Mouse (Mus musculus): ENCODE measurements at regions not wholly inside any gene's neighbourhood (a gene's known extent, or its start where the extent isn't known, plus 50 kb on each side); places are given as distances from the start of the nearest gene placed in this dataset.
A peak's percentile ranks its signal among the peaks of the same experiment; 100 is the strongest.

DNA sequence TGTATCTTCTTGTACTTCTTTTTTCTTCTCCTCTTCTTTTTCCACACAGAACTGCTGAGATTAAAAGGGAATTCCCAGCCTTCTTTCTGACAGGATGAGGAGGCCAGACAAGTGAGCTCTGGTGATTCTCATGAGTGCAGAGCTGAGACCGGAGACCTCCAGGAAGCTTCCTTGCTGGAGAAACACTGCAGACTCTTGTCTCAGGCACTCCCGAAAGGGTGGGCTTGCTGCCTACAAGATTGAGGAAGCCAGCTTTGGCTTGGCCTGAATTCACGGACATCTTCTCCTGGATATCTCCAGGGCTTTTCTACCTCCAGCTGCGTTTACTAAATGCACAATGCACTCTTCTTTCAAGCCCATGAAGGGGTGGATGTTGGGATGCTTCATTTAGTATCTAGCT is 226.0 kb downstream of the Csl start:
- no peak for ATAC-seq

DNA sequence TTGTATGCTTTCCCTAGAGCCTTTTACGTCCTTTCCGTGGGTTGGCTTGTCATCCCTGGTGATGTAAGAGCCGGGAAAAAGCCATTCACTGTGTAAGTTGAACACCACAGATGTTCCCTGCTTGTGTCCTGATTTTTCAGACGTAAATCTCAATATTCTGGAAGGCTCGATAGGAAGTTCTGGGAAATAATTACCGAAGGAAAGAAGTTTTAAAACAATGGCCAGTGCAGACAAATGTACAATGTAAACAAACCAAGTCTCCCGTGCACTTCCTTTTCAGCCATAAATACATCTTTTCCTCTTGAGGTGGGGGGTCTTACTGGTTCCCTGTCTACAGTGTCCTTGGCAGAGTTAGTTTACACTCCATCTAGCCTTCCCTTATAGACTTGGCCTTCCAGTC is 225.2 kb downstream of the Csl start:
- ATAC-seq: no peak

DNA sequence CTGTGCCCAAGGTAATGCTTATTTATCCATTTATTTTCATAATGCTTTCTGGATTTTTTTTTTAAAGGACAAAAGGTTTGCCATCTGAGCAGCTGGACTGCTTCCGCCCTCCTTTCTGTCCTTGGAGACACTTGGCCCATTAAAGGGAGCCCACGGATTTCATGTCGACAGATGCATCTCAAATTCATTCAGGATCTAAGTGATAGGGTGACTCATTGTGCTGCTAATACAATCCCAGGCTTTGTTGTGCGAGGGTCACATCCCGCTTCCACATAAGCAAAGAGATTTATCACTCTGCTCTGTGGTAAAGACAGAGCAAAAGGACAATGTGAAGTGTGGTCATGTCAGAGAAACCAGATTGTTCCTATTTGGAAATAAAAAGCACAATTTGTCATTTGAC is 220.8 kb downstream of the Csl start:
- ATAC-seq: no peak

DNA sequence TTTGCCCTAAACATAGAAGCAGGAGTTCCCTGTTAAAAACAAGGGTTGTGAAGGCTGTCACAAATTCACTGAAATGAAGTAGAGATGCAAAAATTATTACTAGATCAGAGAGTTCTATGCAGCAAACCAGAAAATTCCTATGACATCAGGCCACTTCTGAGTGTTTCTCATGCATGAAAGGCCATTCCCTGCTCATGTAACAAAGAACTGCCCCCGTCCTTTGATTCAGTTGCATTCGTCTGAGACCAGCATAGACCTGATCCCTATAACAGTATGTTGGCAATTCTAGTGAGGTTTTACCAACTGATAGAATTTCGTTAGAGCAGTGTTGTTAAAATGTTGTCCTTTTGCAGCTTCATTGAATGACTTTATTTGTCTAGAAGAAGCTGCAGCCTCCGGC is 207.1 kb downstream of the Csl start:
- ATAC-seq: no peak

DNA sequence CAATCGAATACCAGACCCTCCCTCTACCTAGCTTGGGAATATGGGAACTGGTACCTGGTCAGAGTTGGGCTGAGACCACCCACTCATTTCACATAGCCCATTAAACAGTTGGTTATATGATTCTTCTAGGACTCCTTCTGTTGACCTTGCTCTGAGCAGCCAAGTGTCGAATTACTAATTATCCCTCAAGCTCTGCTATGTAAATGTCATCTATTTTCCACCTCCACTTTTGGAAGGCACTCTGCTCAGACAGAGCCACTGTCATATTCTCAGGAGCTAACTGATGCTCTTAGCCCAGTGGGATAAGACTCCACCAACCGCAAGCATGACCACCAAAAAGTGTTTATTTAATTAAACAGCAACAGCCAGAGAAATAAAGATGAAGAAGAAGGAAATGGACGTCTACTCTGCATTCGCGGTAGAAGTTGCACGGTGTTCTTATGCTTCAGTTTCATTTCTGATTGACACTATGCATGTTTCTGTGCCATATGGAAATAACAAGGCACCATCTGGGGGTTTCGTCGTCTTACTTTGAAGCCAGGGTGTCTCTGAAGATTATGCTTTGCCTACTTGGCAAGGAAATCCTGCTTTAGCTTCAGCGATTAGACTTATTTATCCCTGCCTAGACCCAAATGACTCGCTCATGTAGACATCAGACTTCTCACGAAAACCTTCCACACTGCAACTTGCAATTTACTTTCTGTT is 206.5 kb downstream of the Csl start:
- ATAC-seq: no peak

DNA sequence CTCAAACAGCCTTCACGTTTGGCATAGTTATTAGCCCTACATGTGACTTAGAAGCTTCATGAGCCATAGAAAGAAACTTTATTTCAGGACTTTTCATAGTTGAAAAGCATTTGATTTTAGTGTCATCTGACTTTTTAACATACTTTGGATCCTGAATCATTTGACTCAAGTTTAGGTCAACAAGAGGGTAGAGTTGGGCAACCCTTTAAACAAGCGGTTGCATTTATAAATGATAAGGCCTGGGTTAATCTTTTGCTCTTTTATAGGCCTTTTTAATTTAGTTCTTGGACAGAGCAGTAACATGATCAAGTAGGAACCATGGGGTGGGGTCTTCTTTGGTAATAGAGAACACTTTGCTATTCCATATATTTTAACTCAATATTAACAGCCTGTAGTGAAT is 204.4 kb downstream of the Csl start:
- no peak for ATAC-seq

DNA sequence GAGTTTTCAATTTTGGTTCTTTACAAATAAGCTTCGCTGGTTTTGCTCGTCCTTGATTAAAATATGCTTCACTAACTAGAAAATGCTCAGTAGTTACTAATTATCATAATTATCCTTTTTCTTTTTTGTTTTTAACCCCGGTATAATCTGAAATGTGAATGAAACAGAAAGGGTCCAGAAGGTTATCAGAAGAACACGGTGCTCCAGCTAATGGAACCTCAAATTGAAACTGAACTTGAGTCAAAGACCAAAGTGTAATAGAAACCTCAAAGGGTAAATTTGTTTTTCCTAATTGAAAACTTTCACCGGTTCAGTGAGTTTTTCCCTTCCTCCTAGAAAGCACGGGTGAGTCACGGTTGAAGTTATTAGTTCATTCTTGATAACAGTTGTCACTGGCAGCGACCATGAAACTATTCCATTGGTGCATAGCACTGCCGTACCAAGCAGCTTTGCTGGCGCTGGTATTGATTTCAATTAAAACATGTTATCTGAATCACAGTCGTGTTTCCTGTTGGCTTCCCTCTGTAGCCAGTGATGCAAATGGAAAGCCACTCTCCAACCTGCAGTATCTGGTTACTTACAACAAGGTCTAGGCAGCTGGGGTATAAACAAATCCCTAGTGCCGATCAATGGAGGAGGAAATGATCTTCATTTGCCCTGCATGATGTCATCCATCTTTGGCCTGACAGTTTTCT is 203.7 kb downstream of the Csl start:
- ATAC-seq: peak; percentile 29

DNA sequence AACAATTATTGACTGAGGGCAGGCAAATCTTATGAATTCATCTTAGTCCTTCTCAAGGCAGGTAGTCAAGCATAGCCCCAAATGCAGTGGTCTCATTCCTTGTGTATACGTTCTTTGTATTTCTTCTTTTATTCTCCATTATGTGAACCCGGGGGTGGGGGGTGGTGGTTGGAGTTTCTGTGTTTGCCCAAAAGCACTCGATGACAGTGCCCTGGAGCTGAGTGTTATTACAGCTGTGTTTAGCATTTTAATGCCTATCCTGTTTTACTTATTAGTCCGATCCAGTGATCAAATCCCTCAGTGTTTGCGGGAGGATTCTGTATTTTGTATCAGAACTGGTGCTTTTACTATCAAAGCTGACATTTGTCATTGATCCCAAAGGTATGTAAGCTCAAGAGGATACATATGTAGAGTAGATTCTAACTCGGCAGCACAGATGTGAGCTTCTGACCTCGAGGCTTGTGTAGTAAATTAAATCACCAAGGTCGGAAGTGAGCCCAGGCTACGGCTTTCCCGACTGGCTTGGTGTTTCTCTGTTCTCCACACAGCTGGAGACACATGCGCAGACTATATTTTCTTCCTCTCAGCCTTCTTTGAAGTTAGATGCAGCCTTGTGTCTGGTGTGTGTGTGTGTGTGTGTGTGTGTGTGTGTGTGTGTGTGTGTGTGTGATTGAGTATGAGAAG is 203.0 kb downstream of the Csl start:
- ATAC-seq: no peak

DNA sequence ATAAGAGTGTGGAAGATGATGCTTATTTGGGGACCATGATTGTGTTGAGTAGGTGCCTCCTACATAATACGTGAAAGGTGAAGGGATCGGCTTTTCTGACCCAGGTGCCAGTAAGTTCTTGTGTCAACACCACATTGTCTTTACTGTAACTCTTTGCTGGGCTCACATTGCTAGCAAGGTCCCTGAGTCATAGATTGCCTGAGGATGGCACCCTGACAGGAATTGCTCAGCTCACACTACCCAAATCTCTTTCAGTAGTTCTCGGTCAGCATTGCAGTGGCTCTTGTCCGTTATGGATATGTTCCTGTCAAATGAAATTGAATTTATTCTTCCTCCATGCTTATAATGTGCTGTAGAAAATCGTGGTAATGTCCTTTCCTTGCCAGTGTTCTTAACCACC is 200.8 kb downstream of the Csl start:
- no peak for ATAC-seq

DNA sequence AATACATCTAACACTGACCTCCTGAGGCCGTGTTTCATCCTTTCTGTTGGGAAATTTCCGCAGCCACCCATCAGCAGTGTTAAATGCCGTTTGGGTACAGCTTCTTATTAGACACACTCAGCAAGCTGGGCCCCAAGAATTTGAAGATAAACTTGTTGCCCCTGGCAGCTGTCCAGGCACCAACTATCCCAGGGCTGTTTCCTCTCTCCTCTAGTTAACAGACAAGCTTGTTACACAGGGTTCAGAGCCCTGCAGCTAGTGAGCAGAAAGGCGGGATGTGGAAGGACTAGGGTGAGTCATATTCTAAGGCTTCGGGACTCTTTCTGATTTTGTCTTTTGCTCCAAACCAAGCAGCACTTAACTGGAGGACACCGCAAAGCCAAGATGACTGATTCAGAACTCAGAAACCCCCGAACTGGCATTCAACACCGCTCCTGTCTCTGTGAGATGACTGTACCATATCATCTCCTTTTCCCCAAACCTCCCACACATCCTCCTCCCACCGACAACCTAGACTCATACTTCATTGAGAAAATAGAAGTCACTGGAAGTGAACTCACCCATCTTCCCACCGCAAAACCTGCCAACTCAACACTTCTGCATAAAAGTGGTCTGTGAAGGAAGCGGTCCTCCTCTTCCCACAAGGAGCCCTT is 198.2 kb downstream of the Csl start:
- ATAC-seq: peak; percentile 64

DNA sequence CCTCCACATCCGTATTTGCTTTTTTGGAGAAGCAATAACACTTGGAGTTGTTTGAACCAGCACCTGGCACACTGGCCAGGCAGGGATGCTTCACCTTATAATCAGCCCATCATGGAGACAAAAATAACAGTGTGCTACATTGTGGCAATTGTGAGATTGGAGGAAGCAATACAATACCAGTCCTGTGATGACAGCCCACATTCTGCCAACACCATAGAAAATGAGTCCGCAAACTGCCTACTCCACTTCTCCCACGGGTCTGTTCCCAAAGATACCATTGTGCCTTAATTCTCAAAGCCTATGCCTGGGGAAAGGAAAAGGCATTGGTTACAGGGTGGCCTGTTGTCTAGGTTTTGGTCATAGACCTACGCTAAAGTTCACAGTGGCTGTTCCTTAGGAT is 194.9 kb downstream of the Csl start:
- ATAC-seq: no peak

DNA sequence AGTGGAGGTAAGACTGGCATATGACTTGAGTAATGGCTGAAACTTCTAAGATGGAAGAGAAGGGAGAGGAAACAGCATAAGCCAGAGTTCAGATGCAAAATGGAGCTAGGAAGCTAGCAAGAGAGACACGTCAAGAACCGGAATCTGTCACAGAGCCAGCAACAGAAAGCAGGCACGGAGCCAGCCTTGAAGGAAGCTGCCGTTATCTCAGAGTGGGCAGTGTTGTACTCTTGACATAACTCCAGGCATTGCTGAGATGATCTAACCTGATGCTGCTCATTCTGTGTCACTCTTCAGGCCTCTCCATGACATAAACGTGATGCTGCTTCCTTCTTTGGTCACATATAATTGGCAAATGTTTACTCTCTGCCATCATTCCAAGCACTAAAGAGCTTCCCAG is 191.0 kb downstream of the Csl start:
- ATAC-seq: no peak

DNA sequence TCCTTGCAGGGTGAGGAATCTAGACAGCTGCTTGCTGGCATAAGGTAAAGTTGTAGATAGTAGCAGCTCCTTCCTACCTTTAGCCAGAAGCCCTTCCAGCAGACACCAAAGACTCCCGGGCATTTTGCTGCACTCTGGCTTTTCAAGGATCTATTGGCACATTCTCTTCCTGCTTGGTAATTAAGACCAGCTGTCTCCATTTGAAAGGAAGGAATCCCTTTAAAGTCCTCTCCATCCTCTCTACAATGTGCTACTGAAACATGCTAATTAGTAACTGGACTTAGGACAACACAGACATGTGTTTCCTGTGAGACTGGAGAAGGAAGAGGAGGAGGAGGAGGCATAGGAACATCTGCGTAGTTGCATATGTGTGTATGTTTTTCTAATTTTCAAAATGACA is 189.3 kb downstream of the Csl start:
- ATAC-seq: no peak

DNA sequence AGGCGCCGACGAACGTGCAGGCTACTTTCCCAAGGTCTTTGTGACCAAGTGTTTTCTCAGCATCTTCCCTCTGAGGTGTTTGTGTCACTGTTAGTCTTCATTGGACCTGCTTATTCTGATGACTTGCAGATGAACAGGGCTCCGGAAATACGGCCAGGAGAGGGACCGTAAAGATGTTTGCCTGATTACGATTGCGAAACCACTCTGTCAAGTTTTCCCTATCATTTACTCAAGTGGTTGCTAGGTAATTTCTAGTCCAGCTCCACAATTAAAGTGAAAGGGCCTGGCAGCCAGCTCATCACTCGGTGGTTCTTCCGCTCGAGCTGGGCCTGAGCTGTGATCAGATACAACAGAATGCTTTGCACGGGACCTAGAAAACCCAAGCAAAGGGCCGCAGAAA is 185.5 kb downstream of the Csl start:
- ATAC-seq: no peak

DNA sequence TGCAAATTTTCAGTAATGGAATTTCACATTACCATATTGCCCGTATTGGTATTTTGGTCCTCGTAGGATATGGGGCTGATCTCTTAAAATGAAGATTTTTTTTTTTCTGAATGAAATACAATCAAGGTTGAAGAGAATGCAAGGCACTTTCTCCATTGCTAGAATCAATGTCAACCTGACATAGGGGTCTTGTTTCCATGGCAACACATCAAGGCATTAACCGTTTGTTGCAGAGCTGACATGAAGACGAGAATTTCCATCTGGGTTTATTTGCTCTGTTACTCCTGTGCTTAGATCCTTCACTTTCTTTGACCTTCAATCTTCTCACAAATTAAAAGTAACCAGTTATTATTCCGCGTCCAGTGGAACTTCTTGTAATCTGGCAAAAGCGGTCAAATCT is 184.2 kb downstream of the Csl start:
- ATAC-seq: no peak

DNA sequence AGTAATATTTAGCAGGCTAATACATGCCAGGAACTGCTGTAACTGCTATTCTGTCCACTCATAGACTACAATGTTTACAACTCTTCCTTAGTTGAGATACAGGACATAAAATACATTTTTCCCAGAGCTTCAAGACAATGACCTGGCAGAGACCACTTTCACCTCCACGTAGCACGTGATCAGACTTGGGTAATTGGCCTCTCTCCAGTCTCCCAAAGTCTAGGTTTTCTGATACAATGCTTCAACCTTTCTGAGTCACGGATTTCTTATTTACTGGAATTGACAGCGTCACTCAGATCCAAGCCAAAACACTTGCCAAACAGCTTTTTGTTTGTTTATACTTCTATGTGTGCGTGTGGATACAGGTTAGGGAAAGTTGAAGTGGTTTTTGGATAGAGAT is 183.2 kb downstream of the Csl start:
- no peak for ATAC-seq

DNA sequence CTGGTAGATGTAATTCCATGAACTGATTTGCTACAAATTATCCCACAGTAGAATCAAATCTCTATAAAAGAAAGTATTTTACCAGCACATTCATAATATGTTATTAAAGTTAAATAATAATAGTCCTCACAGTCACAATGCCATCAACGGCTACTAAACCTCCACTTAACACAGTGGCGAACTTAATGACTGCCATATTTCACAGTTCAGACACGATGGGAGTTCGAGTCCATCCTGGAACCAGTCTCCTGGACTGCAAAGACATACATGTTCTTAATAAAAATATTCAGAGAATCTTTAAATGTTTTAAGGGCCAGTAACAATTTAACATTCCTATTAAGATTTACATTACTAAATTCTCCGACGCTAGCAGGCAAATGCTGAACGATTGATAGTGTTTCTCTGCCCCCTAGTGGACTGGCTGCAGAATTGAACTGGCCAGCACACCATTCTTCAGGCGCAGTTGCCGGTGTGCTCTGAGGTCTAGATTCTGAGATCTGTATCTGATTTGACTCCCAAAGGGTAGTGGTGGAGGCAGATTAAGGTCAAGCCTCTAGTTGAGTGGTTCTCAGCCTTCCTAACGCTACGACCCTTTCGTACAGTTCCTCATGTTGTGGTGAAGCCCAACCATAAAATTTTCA is 182.3 kb downstream of the Csl start:
- ATAC-seq: peak; percentile 87

DNA sequence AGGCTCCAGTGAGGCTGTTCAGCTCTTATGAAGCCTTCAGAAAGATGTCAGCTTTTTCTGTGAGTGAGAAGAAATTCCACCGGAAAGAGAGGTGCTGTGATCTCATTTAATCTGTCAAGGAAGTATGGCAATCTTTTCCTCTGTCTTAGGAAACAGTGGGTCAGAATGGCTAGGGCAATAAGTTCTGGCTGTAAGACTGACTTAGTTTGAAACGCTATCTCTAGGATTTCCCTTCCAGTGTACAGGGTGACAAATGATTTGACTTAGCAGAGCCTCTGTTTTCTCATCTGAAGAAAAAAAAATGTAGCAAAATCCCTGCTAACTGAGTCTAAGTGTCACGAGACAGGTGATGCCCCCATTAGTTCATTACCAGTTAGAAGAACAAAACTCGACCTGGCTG is 181.1 kb downstream of the Csl start:
- no peak for ATAC-seq

DNA sequence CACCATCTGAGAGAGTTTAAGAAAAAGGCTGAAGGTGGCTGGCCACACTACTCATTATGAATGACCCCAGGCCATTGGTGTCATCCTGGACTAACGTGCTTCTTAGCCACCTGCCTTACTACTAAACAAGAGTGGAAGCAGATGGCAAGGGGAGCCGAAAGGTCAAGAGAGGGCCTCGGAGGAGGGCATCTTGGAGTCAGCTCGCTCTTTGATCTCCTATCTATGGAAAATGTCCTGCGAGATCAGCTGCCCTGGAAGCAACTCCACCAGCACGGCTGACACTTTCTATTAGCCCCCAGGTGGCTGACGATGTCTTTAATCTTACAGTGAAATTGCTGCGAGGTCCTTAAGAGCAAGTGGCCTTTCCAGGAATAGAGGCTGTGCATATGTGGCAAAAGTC is 179.3 kb downstream of the Csl start:
- no peak for ATAC-seq

DNA sequence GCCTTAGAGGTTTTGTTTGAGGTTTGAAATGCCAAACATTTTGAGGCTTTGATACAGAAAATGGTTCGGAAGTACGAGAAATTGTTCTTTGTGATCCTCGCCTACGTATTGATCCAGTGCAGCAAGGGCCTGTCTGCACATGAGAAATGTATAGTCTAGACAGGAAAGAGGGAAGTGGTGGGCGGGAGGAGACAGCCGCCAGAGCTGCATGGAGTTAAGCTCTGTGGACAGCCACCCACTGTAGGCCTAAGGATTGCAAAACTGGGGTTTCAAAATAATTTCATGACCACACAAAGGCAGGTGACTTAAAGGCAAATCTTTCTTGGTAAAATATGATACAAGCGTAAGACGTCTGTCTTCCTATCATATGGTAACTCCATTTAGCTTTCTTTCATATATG is 178.4 kb downstream of the Csl start:
- peak; percentile 69 for ATAC-seq

DNA sequence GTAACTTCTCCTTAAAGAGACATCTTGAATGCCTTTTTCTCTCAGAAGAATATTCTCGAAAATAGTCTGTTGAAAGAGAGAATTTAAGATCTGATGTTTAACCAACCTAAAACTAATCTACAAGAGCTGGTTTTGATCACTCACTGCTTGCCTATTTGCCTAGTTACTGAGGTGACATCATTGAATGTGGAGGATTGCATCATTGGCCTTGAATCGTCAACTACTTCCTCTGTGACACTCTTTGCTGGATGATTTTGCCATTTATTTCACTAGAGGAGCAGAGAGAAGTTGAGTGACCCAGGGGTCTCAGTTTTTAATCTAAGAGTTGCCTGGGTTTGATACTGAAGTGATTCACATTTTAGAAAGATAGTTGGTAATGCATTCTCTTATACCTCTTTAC is 174.6 kb downstream of the Csl start:
- no peak for ATAC-seq

DNA sequence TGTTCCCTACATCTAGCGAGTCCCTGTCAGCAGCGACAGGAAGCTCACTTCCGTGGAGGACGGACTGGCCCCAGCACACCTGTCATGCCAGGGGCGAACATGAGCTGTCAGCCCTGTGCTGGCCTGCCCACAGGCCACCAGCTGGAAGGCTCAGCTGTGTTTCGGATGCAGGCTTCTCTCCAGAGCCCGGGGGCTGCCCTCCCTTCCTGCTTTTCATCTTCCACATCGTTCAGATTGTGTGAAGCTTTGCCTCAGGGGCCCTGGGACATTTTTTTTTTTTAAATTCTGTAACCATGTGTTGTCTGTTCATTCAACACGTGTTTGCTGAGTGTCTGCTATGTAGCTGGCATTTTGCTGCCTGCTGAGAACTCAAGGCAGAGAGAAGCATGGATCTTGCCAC is 167.2 kb downstream of the Csl start:
- peak; percentile 84 for ATAC-seq

DNA sequence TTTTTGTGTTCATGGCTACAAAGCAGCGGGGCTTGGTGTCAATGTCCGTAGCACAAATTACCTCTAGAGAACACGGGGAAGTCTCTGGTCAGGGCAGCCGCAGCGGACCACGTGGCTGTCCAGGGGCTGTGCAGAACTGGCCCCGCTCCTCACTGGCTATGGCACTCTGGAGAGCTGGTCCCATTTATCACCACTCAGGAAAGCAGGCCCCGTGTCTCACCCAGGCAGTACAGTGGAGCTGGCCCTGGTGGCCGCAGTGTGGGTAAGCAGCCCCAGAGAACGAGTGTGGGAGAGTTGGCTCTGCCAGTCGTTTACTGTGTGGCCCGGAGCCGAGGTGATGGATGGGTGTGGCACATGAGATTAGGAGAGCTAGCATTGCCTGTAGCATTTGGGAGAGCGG is 163.8 kb downstream of the Csl start:
- no peak for ATAC-seq

Data from CD4-positive, CD25-positive, alpha-beta regulatory T cell, adult 4 months (primary cell).